In genomic region chr5:97111207-97111910, GRCm38 (mm10) we compare ENCODE assay signal across 8 mouse cellular contexts. TPM values are rescaled to one million over a fixed set of nuclear protein-coding genes. Genes with fewer than 3 reads are reported as not detected.
DNase-seq lines count a peak whose midpoint lies in the region; ATAC-seq and TF ChIP-seq lines count a peak whose summit lies in the region.

Gene Paqr3, minus strand, starts transcription at chr5:97111596.

- H3K27me3 ChIP-seq in hindbrain, embryonic 10.5 days (ENCODE audit: insufficient read depth, poor library complexity, severe bottlenecking) = 0 out of 2 replicates have a peak, but pooled peaks cover 2% of the 10 kb centered on the region
- H3K27me3 ChIP-seq in lung, postnatal 0 days (replicated peaks; ENCODE audit: insufficient read depth, low read length) = no peaks in the 10 kb centered on the region

- TF ChIP-seq CTCF in lung, postnatal 0 days (IDR thresholded peaks at IDR 0.05) = no peak

- peaks cover 17% of the 10 kb centered on the region for H3K4me1 ChIP-seq in hindbrain, embryonic 10.5 days (replicated peaks)
- peaks cover 5% of the 10 kb centered on the region; the same call in 1 of the 2 replicates for H3K4me1 ChIP-seq in lung, postnatal 0 days (ENCODE audit: insufficient read depth, low read depth, low read length)

- H3K4me2 ChIP-seq in lung, postnatal 0 days (replicated peaks; ENCODE audit: low read depth, low read length) = peak within 1 kb of the TSS; percentile 91

- no peaks in the 10 kb centered on the region for H3K9me3 ChIP-seq in hindbrain, embryonic 10.5 days
- no peaks in the 10 kb centered on the region for H3K9me3 ChIP-seq in lung, postnatal 0 days (ENCODE audit: low read length)

- peak; percentile 60 for DNase-seq in MEL-GATA-1-ER (ENCODE audit: extremely low read depth, low read depth)
- DNase-seq in cerebellum, adult 8-10 months = peak; percentile 98
- DNase-seq in hindbrain, embryonic 10.5 days (ENCODE audit: low spot score) = peak; percentile 95
- peak; percentile 97 for DNase-seq in layer of hippocampus, adult 9-11 months
- peak; percentile 96 for DNase-seq in lung, postnatal 0 days (ENCODE audit: low spot score)
- DNase-seq in ovary, postnatal 14 days (ENCODE audit: low spot score) = peak; percentile 99
- DNase-seq in thymus, postnatal 14 days = peak; percentile 96

- peak within 1 kb of the TSS; percentile 85 for H3K27ac ChIP-seq in hindbrain, embryonic 10.5 days
- peak within 1 kb of the TSS; percentile 71; the same call in 1 of the 2 replicates for H3K27ac ChIP-seq in lung, postnatal 0 days (ENCODE audit: low read length)

- peak; percentile 92 for ATAC-seq in frontal cortex, adult (ENCODE audit: low TSS enrichment)
- peak; percentile 99 for ATAC-seq in lung, postnatal 0 days

- peak within 1 kb of the TSS; percentile 75 for H3K4me3 ChIP-seq in hindbrain, embryonic 10.5 days
- H3K4me3 ChIP-seq in lung, postnatal 0 days (ENCODE audit: low read depth, low read length) = peak within 1 kb of the TSS; percentile 68

- H3K36me3 ChIP-seq in hindbrain, embryonic 10.5 days = peaks cover 10% of the 10 kb centered on the region
- H3K36me3 ChIP-seq in lung, postnatal 0 days (ENCODE audit: insufficient read depth, low read length) = no peaks in the 10 kb centered on the region

- peak within 1 kb of the TSS; percentile 46 for H3K9ac ChIP-seq in lung, postnatal 0 days (replicated peaks; ENCODE audit: low read depth)

- under 1% methylated on average over 62 of the region's 62 CpGs for WGBS in hindbrain, embryonic 10.5 days
- under 1% methylated on average over 50 of the region's 62 CpGs for WGBS in lung, postnatal 0 days

- no peak for TF ChIP-seq EP300 in lung, postnatal 0 days (IDR thresholded peaks at IDR 0.05)

RNA-seq across cellular contexts. Expression of gene Paqr3, which starts in this region (rescaled TPM):
- polyA plus RNA-seq in hindbrain, embryonic 10.5 days (2016; fragmentation: Nextera tagmentation; extraction: Ambion mirVana) = 9.8 and 12.9 TPM in 2 replicates
- 1.2 and 1.4 TPM in 2 replicates for polyA plus RNA-seq in lung, postnatal 0 days (2015; fragmentation: Nextera tagmentation; extraction: Ambion mirVana)

Comparison
In these comparisons a context has a peak if more than half of its experiments do, and no peak if none do; other contexts are left out.
1. Peak in every context shown above with its lines: DNase-seq, ATAC-seq, H3K4me3 ChIP-seq and H3K27ac ChIP-seq.